Mouse (Mus musculus) duodenum, adult 2 months (tissue): ENCODE results near the gene Zfp663. TPM values are rescaled to one million over a fixed set of nuclear protein-coding genes. Genes with fewer than 3 reads are reported as not detected.

Experiments used
- polyA plus RNA-seq: library from polyadenylated mRNA; depleted of rRNA; stranded (reverse); fragments of >200 nt; gene quantifications from 2 replicates; pipeline ENCODE4 v1.2.3, GENCODE M21; 2012; ENCODE audit warnings: low replicate concordance; rRNA removed

Zfp663 gene
- not detected in 2 replicates for polyA plus RNA-seq

GRCm38 (mm10) chr2:165368496-165368895 lies at the start of gene Zfp663:
TSS of gene Zfp663 (minus strand) at chr2:165368729.

GRCm38 (mm10) chr2:165387844-165388495 lies 19.4 kb upstream of the Zfp663 start, which contains the start of gene Zfp334:
TSS of gene Zfp334 (minus strand) at chr2:165388259.

DNA sequence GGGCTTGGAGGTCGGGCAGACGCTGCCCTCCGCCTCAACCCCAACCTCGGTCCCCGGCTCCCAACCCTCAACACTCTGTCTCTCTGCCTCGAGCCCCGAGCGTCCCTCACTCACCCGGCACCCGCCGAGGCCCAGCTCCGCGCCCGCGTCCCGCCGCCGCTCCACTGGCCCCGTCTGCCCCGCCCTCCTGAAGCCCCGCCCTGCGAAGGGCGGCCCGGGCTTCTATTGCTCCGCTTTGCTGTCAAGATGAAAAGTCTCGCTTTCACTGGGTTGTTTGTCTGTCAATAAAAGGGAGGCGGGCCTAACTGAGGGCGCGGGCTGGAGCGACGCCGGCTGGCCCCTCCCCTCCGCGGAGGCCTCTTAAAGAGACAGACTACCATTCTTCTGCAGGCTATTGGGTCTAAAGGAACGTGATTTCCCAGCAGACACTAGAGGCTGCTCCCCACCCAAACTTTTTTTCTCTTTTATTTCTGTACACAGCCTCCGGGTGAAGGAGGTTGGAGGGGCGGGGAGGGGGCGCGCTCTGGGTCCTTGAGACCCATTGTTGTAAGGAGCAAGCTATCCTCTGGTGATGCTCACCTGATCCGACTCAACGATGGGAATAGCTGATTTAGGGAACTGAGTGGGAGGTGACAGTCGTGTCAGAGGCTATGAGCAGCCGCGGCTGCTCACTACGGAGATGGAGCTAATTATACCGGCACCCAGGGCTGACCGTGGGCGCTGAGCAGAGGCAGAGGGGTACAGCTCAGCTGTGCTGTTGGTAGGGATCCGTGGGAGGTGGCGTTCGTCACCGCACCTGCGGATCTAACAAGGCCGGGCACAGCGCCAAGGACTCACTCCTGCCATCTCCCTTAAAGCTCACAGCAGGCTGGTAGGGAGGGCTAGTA lies 42.0 kb downstream of the Zfp663 start, which contains the start of gene Elmo2:
Elmo2 (minus strand) TSS at position 176 of the 887 bp plus-strand sequence.

Other genes starting within 250 kb of the Zfp663 start
- gene Cdh22, start 133.9 kb downstream of the Zfp663 start, polyA plus RNA-seq = 0.20 and 0.38 TPM in 2 replicates
- 147 and 296 TPM in 2 replicates for gene Slc35c2, start 80.9 kb downstream of the Zfp663 start, polyA plus RNA-seq
- 38.8 and 72.5 TPM in 2 replicates for gene Elmo2, start 42.2 kb downstream of the Zfp663 start, polyA plus RNA-seq
- gene Zfp334, start 19.5 kb upstream of the Zfp663 start, polyA plus RNA-seq = 0.15 and 0.27 TPM in 2 replicates
- gene Ocstamp, start 31.7 kb upstream of the Zfp663 start, polyA plus RNA-seq = 0.67 and 2.5 TPM in 2 replicates
- gene Slc13a3, start 104.5 kb upstream of the Zfp663 start, polyA plus RNA-seq = 0.11 and 0.70 TPM in 2 replicates
- 7.7 and 15.2 TPM in 2 replicates for gene Trp53rka, start 124.6 kb upstream of the Zfp663 start, polyA plus RNA-seq
- 2.9 and 8.0 TPM in 2 replicates for gene Slc2a10, start 135.1 kb upstream of the Zfp663 start, polyA plus RNA-seq
- gene Eya2, start 226.3 kb upstream of the Zfp663 start, polyA plus RNA-seq = 1.1 and 21.4 TPM in 2 replicates